Mouse (Mus musculus) mouse embryonic stem cell (cell line): Measurements from ENCODE around the gene Tlr13.

Experiments used
- in situ Hi-C, 2 experiments: fragments of 300-500 bp; cut with MboI; formaldehyde crosslinking; loops; 1 replicate in 1 of 2; 3 replicates in 1 of 2; pipeline ENCODE4 v1.14.3; 2019 to 2020; ENCODE audit warnings: low sequenced_read_pairs in 2 of 2, low pct_unique_long_range_greater_than_20kb in 1 of 2, mixed read lengths in 1 of 2; ENCODE audit not compliant: unreplicated experiment in 1 of 2

Tlr13 gene

GRCm38 (mm10) chrX:106142936-106143335, at the start of gene Tlr13:
Gene Tlr13, plus strand, starts transcription at chrX:106143204.
- in situ Hi-C loops: no loop called here

DNA sequence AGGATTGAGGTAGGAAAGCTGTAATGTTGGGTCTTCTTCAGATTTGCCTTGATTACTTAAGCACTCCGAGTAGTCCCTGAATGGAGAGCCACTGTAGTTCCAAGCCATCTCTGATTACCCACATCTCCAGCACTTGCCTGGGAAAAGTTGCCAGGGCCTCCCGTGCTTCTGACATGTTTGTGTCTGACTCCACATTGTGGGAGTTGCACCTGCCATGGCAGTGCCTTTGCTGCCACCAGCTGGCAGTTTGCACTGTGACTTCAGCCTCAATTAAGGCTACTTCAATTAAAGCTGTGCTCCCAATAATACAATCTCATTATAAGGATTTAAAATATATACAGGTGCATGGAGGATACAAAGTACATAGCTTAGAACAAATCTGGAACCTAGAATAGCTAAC, 37.5 kb upstream of the Tlr13 start:
- in situ Hi-C loops: no loop called here

GRCm38 (mm10) chrX:106113881-106114280, 29.1 kb upstream of the Tlr13 start:
- in situ Hi-C loops: no loop called here

DNA sequence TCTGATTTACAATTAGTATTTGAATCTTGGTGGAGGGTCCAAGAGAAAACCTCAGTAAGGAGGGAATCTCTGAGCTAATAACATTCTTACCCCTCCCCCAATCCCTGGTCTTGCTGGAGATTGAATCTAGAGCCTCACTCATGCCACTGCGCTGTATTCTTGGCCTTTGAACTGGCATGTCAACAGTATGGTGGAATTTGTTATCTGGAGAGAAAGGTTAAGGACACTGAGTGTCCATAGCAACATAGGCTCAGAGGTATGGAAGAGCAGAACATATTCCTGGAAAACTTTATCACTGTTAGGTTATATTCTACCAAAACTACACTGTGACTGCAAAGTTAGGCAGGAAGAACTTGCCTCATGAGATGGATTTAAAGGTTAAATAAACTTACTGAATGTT, 28.3 kb upstream of the Tlr13 start:
- in situ Hi-C loops: no loop called here

GRCm38 (mm10) chrX:106122823-106123222, 20.2 kb upstream of the Tlr13 start:
- in situ Hi-C loops: no loop called here

GRCm38 (mm10) chrX:106128283-106128682, 14.7 kb upstream of the Tlr13 start:
- in situ Hi-C loops: no loop called here

DNA sequence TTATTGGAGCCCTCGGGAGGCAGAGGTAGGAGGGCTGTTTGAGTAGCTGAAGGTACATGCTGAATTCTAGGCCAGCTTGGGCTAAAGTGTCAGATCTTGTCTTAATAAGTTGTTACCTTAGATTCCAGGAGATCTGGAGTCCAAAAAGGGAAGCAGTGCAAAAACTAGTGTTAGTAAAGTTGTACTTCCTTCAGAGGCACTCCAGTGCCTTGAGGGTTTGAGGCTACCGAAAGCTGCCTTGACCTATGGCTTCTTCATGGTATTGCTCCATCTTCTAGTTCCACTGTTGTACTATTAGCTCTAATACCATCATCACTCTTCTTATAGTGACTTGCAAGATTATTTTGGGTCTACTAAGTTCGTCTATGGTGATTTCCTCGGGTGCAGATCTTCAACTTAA, 13.1 kb upstream of the Tlr13 start:
- in situ Hi-C loops: no loop called here

DNA sequence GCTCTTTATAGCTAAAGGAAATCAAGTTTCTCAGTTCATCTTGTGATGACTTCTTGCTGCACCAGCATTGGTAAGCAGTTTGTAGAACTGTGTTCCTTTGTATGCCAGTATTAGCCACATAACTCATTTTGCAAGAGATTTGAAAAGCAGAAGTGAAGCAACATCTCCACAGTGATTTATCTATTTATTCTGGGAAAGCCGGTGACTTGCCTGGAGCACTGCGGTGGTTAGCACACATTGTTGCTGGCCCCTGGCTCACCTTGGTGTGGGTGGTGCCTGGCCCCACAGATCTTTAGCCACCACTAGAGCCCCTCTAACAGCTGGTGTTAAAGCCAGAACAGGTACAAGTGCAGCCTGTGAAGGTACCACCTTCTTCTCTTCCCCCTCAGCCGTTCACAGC, 8.1 kb upstream of the Tlr13 start:
- in situ Hi-C loops: no loop called here

- in situ Hi-C loops: no loop called here
Measured at GRCm38 (mm10) chrX:106135484-106135883, 7.5 kb upstream of the Tlr13 start.

DNA sequence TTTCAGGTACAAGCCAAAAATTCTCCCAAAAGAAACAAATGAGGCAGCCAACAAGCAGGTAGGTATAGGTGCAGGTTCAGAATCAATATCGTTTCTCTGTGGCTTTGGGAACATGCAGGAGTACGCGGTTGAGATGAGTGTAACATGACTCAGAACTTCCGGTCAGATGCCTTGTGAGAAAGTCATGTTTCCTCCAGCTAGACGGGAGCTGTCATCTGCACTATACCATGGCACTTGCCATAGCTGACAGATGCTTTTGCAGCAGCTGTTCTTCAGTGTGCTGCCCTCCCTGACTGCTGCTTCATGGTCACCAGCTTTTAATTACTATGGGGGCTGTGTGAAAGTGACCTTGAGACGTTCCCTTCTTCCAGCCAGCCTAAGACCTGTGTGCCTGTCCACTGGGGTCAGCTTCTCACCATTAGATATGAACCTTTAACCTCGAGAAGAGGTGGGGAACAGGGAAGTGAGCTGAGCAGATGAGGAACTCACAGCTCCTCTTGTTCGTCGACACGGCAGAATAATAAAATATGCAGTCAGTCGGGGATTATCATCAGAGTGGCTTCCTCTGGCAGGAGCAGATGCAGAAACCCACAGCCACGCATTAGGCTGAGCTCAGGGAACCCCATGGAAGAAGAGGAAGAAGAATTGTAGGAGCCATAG, 7.0 kb upstream of the Tlr13 start:
- in situ Hi-C loops: no loop called here

DNA sequence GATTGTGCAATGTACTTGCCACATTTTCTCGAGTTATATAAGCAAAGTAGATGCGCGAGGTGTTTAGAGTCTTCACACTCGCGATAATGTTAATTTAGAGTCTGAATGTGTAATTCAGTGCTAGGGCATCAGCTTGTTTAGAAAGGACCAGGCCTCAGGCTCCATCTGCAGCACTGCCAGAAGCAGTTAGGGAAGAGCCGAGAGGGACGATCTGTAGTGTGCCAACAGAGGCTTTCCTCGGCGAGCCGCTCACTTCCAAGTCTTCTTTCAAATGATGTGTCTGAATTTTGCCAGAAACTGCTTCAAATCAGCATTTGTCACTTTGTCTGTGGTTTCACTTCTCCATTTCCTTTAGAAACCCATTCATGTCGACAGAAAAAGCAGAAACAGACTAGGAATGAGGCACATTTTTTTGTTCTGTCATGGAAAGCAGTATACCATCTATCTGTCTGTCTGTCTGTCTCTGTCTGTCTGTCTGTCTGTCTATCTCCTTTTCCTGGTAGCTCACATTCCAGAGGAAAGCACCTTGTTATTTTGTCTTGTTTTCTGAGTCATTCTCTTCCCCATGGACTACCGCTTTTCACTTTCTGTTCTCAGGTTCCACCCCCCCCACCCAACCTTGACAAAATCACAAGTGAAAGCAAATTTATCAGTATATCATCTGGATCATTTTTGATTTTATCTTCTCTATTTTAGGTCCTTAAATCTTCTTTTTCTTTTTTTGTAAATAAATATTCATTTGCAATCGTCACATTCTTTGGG, 3.5 kb upstream of the Tlr13 start:
- in situ Hi-C loops: no loop called here

GRCm38 (mm10) chrX:106148185-106148584, 5.2 kb downstream of the Tlr13 start:
- in situ Hi-C loops: no loop called here

- in situ Hi-C loops: no loop called here
Measured at GRCm38 (mm10) chrX:106149460-106149859, 6.5 kb downstream of the Tlr13 start.

DNA sequence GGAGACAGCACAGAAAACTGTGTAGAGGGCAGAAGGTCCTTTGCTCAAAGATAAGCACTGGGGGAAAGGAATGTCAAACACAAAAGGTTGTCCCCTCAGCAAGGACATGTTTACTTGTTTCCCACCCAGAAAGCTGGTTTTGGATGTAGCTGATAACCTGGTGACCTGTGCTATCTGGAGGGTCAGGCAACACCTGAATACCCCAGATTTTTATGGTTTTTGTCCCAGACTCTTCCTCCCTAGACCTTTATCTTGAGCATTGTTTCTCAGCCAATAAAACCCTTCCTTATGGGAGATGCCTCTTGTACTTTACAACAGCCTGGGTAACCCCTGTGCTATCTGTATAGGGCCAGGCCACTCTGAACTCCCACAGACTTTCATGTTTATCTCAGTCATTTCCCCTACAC, 11.2 kb downstream of the Tlr13 start:
- in situ Hi-C loops: loop anchor here in 1 of 2 experiments (25.0 kb wide), 3 partner anchors 392 to 1042 kb away; partner anchors contain the start of genes Fgf16 and Magee1

DNA sequence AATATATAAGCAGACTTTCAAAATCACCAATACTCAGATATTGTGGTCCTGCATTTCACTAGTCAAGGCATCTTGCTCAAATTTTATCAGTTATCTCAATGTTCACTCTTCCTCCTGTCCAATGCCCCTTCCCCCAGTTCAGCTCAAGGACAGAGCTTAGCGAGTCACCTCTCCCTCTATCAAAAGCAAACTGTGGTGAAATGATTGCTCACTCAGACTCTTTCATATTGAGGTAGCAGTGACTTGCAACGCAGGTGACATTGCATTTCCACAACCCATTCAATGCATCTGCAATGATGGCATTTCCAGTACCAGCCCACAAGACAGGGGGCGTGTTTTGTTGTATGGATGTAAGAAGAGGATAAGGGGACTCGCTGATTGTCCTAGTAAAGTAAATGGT, 12.9 kb downstream of the Tlr13 start:
- in situ Hi-C loops: loop anchor here in 1 of 2 experiments (25.0 kb wide), 3 partner anchors 394 to 1044 kb away; partner anchors contain the start of genes Fgf16 and Magee1

DNA sequence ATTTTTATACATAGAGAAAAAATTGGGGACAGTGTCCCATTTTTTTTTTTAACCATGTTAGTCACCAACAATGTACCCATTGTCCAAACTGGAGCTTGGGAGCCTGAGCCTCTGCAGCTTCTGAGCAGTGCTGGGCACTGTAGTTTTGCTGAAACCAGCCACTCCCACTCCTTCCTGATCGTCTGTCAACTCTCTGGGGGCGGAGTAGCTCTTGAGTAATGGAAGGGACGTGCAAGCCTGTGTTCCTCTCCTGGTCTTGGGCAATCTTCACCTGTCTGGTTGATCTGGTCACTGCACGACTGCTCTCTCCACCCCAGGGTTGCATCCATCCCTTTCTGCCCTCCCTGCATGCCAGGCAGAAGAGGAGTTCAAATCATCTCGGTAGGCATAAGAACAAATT, 21.0 kb downstream of the Tlr13 start:
- in situ Hi-C loops: loop anchor here in 1 of 2 experiments (25.0 kb wide), 3 partner anchors 402 to 1052 kb away; partner anchors contain the start of genes Fgf16 and Magee1

- in situ Hi-C loops: loop anchor here in 1 of 2 experiments (25.0 kb wide), 3 partner anchors 402 to 1052 kb away; partner anchors contain the start of genes Fgf16 and Magee1
Measured at GRCm38 (mm10) chrX:106164555-106164954, 21.6 kb downstream of the Tlr13 start.

DNA sequence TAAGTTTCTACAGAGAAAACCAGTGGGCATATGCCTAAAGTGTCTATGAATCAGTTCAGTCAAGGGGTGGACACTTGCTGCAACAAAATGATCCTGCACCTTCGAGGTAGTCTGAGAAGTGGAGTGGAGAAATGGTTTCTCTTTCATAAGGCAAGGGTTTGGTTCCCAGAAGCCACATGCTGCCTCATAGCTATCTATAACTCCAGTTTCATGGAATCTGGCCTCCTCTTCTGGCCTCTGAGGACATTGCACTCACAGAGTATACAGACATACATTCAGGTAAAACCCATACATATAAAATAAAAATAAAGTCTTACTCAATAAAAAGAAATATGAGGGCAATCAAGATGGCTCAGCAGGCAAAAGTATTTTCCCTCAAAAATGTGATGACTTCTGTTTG, 22.1 kb downstream of the Tlr13 start:
- in situ Hi-C loops: loop anchor here in 1 of 2 experiments (5.0 to 25.0 kb wide), 4 partner anchors 128 to 1053 kb away; partner anchors contain the start of genes Fgf16 and Magee1

DNA sequence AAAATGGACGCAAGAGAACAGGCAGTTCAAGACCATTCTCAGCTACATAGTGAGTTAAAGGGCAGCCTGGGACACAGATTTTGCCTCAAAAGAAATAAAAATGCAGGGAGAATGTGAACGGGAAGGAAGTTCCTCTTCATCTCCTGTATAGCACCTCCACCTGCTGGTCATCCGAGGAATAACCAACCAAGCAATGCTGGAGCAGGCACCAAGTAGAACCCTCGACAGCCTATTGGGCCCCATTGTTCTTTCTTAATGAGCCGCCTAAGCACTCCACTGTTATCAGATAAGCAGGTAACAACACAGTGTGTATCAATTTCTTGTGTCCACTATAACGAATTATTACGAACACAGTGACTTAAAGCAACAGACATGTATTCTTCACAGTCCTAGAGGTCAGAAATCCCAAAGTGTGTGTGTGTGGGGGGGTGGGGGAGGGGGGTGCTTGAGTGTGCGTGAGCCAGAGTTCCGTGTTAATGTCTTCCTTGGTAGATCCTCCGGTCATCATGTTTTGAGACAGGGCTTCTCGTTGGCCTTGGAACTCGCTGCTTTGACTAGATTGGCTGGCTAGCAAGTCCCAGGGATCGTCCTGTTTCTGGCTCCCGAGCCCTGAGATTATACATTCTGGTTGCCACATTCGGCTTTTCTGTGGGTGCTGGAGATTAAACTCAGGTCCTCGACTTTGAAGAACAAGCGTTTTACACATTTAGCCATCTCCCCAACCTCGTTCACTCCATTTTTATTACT, 28.3 kb downstream of the Tlr13 start:
- in situ Hi-C loops: loop anchor here (5.0 to 25.0 kb wide), 4 partner anchors 144 to 1059 kb away; partner anchors contain the start of genes Atp7a (in 1 of the 2), Fgf16 (in 1 of the 2) and Magee1 (in 1 of the 2)
